11 mouse cellular contexts compared by ENCODE assay signal in genomic region chr4:109253664-109254151, GRCm38 (mm10). TPM values are rescaled to one million over a fixed set of nuclear protein-coding genes. Genes with fewer than 3 reads are reported as not detected.
DNase-seq lines count a peak whose midpoint lies in the region; ATAC-seq and TF ChIP-seq lines count a peak whose summit lies in the region.
"Had no signal": no experiment of that assay in that cellular context is flagged by ENCODE, and none has a peak within 500 bp of the region (broad histone marks: within the 10 kb centered on the region; RNA-seq: fewer than 3 reads in every experiment).

No protein-coding gene starts in this region.

- no peak for ATAC-seq in intestine, embryonic 14.5 days (replicated peaks; ENCODE audit: low FRiP score, low TSS enrichment, low read depth)
- peak; percentile 73 for ATAC-seq in lung, postnatal 0 days
- ATAC-seq in stomach, postnatal 0 days (ENCODE audit: low FRiP score, low TSS enrichment): no peak
- ATAC-seq in inflammation-experienced regulatory T-cells, adult 6 months: no peak
- ATAC-seq: forebrain, embryonic 15.5 days had no signal

- intact Hi-C loops in heart, postnatal 25 days (cut with DNase I): no loop called here
- intact Hi-C loops in gastrocnemius, postnatal 14 days (cut with DNase I; ENCODE audit: low total_unique reads): no loop called here

- peak; percentile 85 for TF ChIP-seq EP300 in lung, postnatal 0 days (IDR thresholded peaks at IDR 0.05)
- TF ChIP-seq EP300 in stomach, postnatal 0 days (optimal IDR thresholded peaks at IDR 0.05): no peak

- H3K27me3 ChIP-seq in intestine, embryonic 14.5 days (replicated peaks; ENCODE audit: control insufficient read depth, insufficient read depth, low read length): no peaks in the 10 kb centered on the region
- H3K27me3 ChIP-seq in lung, postnatal 0 days (replicated peaks; ENCODE audit: insufficient read depth, low read length): no peaks in the 10 kb centered on the region
- H3K27me3 ChIP-seq in stomach, postnatal 0 days (ENCODE audit: control insufficient read depth, insufficient read depth, low read length): no peaks in the 10 kb centered on the region
- H3K27me3 ChIP-seq: forebrain, embryonic 15.5 days; hindbrain, embryonic 15.5 days; neural tube, embryonic 15.5 days had no signal

- H3K36me3 ChIP-seq in intestine, embryonic 14.5 days (ENCODE audit: control insufficient read depth, insufficient read depth, low read length): no peaks in the 10 kb centered on the region
- H3K36me3 ChIP-seq in lung, postnatal 0 days (ENCODE audit: insufficient read depth, low read length): no peaks in the 10 kb centered on the region
- no peaks in the 10 kb centered on the region for H3K36me3 ChIP-seq in stomach, postnatal 0 days (ENCODE audit: control insufficient read depth, insufficient read depth, low read length)
- H3K36me3 ChIP-seq: forebrain, embryonic 15.5 days; hindbrain, embryonic 15.5 days; neural tube, embryonic 15.5 days had no signal

- no peak overlapping the region for H3K9ac ChIP-seq in intestine, embryonic 14.5 days (ENCODE audit: low read length)
- no peak overlapping the region for H3K9ac ChIP-seq in lung, postnatal 0 days (replicated peaks; ENCODE audit: low read depth)
- no peak overlapping the region for H3K9ac ChIP-seq in stomach, postnatal 0 days (ENCODE audit: low read length)
- H3K9ac ChIP-seq: forebrain, embryonic 15.5 days; hindbrain, embryonic 15.5 days; neural tube, embryonic 15.5 days had no signal

- DNase-seq in heart, adult 9 months (ENCODE audit: low spot score in 2 of 2): peak; percentile 35 to 57
- no peak for DNase-seq in heart, postnatal 25 days (ENCODE audit: low spot score)
- DNase-seq in intestine, embryonic 14.5 days (ENCODE audit: low spot score): no peak
- peak; percentile 56 for DNase-seq in lung, postnatal 0 days (ENCODE audit: low spot score)
- no peak for DNase-seq in stomach, postnatal 0 days (ENCODE audit: low spot score)
- no peak for DNase-seq in gastrocnemius, postnatal 14 days
- no peak for DNase-seq in spleen, adult 18-20 months

- WGBS in intestine, embryonic 14.5 days: 33% methylated on average over 11 of the region's 11 CpGs
- WGBS in lung, postnatal 0 days: 28% methylated on average over 11 of the region's 11 CpGs
- WGBS in stomach, postnatal 0 days: 37% methylated on average over 11 of the region's 11 CpGs

- peak overlapping the region; percentile 7; the same call in 1 of the 2 replicates for H3K4me2 ChIP-seq in intestine, embryonic 14.5 days (ENCODE audit: low read length)
- no peak overlapping the region for H3K4me2 ChIP-seq in lung, postnatal 0 days (replicated peaks; ENCODE audit: low read depth, low read length)
- H3K4me2 ChIP-seq in stomach, postnatal 0 days (replicated peaks; ENCODE audit: low read depth): no peak overlapping the region
- H3K4me2 ChIP-seq: forebrain, embryonic 15.5 days; hindbrain, embryonic 15.5 days; neural tube, embryonic 15.5 days had no signal

- no peak overlapping the region for H3K4me3 ChIP-seq in intestine, embryonic 14.5 days (ENCODE audit: low read depth, low read length)
- no peak overlapping the region for H3K4me3 ChIP-seq in lung, postnatal 0 days (ENCODE audit: low read depth, low read length)
- no peak overlapping the region for H3K4me3 ChIP-seq in stomach, postnatal 0 days (ENCODE audit: low read depth, low read length)
- H3K4me3 ChIP-seq: forebrain, embryonic 15.5 days; hindbrain, embryonic 15.5 days; neural tube, embryonic 15.5 days had no signal

- TF ChIP-seq CTCF in lung, postnatal 0 days (IDR thresholded peaks at IDR 0.05): no peak
- 0 out of 2 replicates have a peak, but pooled peaks have one; percentile 1 for TF ChIP-seq CTCF in stomach, postnatal 0 days (IDR thresholded peaks at IDR 0.05; ENCODE audit: low read depth)

- no peaks in the 10 kb centered on the region for H3K9me3 ChIP-seq in intestine, embryonic 14.5 days (ENCODE audit: control insufficient read depth, low read length)
- no peaks in the 10 kb centered on the region for H3K9me3 ChIP-seq in lung, postnatal 0 days (ENCODE audit: low read length)
- no peaks in the 10 kb centered on the region for H3K9me3 ChIP-seq in stomach, postnatal 0 days (ENCODE audit: control insufficient read depth, low read length)
- H3K9me3 ChIP-seq: forebrain, embryonic 15.5 days; hindbrain, embryonic 15.5 days; neural tube, embryonic 15.5 days had no signal

- peak overlapping the region; percentile 74 for H3K27ac ChIP-seq in intestine, embryonic 14.5 days (ENCODE audit: low read depth)
- H3K27ac ChIP-seq in lung, postnatal 0 days (ENCODE audit: low read length): peak overlapping the region; percentile 22
- 0 out of 2 replicates have a peak overlapping the region, but pooled peaks have one; percentile 36 for H3K27ac ChIP-seq in stomach, postnatal 0 days (replicated peaks)
- H3K27ac ChIP-seq: forebrain, embryonic 15.5 days; hindbrain, embryonic 15.5 days; neural tube, embryonic 15.5 days had no signal

- 0 out of 2 replicates have a peak, but pooled peaks cover 4% of the 10 kb centered on the region for H3K4me1 ChIP-seq in intestine, embryonic 14.5 days (replicated peaks; ENCODE audit: control insufficient read depth, insufficient read depth, low read length)
- H3K4me1 ChIP-seq in lung, postnatal 0 days (ENCODE audit: insufficient read depth, low read depth, low read length): peaks cover 3% of the 10 kb centered on the region; the same call in 1 of the 2 replicates
- H3K4me1 ChIP-seq in stomach, postnatal 0 days (replicated peaks; ENCODE audit: control insufficient read depth, insufficient read depth): no peaks in the 10 kb centered on the region
- H3K4me1 ChIP-seq: forebrain, embryonic 15.5 days; hindbrain, embryonic 15.5 days; neural tube, embryonic 15.5 days had no signal

RNA-seq across cellular contexts. Expression of gene Calr4, which starts 19.4 kb away (rescaled TPM):
- total RNA-seq in heart, postnatal 25 days (2021): under 1 TPM in 1 of 2 experiments, not detected in 1; 0.59 TPM
- polyA plus RNA-seq in intestine, embryonic 14.5 days (2014; fragmentation: Nextera tagmentation; extraction: Ambion mirVana): 0.11 TPM in 1 of 2 replicates, not detected in the other
- polyA plus RNA-seq in lung, postnatal 0 days (2015; fragmentation: Nextera tagmentation; extraction: Ambion mirVana): 0.27 and 0.32 TPM in 2 replicates
- 0.05 TPM in 1 of 2 replicates, not detected in the other for polyA plus RNA-seq in stomach, postnatal 0 days (2015; fragmentation: Nextera tagmentation; extraction: Ambion mirVana)
- polyA plus RNA-seq in inflammation-experienced regulatory T-cells, adult 6 months (2017; shearing (Covaris generic)): not detected
- under 1 TPM in 1 of 2 experiments, not detected in 1; 0.12 TPM for total RNA-seq in gastrocnemius, postnatal 14 days (2021)

RNA-seq across cellular contexts. Expression of gene Eps15, which starts 26.4 kb away (rescaled TPM):
- 10 to 100 TPM; 42.6 to 47.6 TPM for total RNA-seq in heart, postnatal 25 days (2021)
- polyA plus RNA-seq in intestine, embryonic 14.5 days (2014; fragmentation: Nextera tagmentation; extraction: Ambion mirVana): 36.6 and 45.3 TPM in 2 replicates
- 31.0 and 37.0 TPM in 2 replicates for polyA plus RNA-seq in lung, postnatal 0 days (2015; fragmentation: Nextera tagmentation; extraction: Ambion mirVana)
- 20.0 and 25.0 TPM in 2 replicates for polyA plus RNA-seq in stomach, postnatal 0 days (2015; fragmentation: Nextera tagmentation; extraction: Ambion mirVana)
- polyA plus RNA-seq in inflammation-experienced regulatory T-cells, adult 6 months (2017; shearing (Covaris generic)): 10 to 100 TPM; 68.9 to 72.9 (median 72.8) TPM
- total RNA-seq in gastrocnemius, postnatal 14 days (2021): 10 to 100 TPM; 39.2 to 48.1 TPM

RNA-seq across cellular contexts. Expression of gene Osbpl9, which starts 51.6 kb away (rescaled TPM):
- total RNA-seq in heart, postnatal 25 days (2021): 100 to 1,000 TPM; 104 to 105 TPM
- 53.6 and 62.1 TPM in 2 replicates for polyA plus RNA-seq in intestine, embryonic 14.5 days (2014; fragmentation: Nextera tagmentation; extraction: Ambion mirVana)
- 98.5 and 115 TPM in 2 replicates for polyA plus RNA-seq in lung, postnatal 0 days (2015; fragmentation: Nextera tagmentation; extraction: Ambion mirVana)
- polyA plus RNA-seq in stomach, postnatal 0 days (2015; fragmentation: Nextera tagmentation; extraction: Ambion mirVana): 45.0 and 45.5 TPM in 2 replicates
- polyA plus RNA-seq in inflammation-experienced regulatory T-cells, adult 6 months (2017; shearing (Covaris generic)): 10 to 100 TPM; 75.7 to 78.9 (median 77.2) TPM
- total RNA-seq in gastrocnemius, postnatal 14 days (2021): 100 to 1,000 TPM in 1 of 2 experiments, 10 to 100 TPM in 1; 76.2 to 100 TPM

Comparison
In these comparisons a context has a peak if more than half of its experiments do, and no peak if none do; other contexts are left out.
1. DNase-seq: peak in heart, adult 9 months (2 of 2) and lung, postnatal 0 days (single experiment); none in heart, postnatal 25 days (single experiment), intestine, embryonic 14.5 days (single experiment), stomach, postnatal 0 days (single experiment), gastrocnemius, postnatal 14 days (single experiment) and spleen, adult 18-20 months (0 of 2).
2. H3K27ac ChIP-seq: peak in every context shown above with its lines; median percentile 74 in intestine, embryonic 14.5 days; 36 in stomach, postnatal 0 days; 22 in lung, postnatal 0 days.